Mouse (Mus musculus) T-cell, adult 2 months (primary cell): ENCODE results near the gene Morn3.
A peak's percentile ranks its signal among the peaks of the same experiment; 100 is the strongest.

Experiments
- DNase-seq: peaks from one replicate; pipeline ENCODE4 v3.0.0; 2022; ENCODE audit warnings: low spot score

Morn3 gene

DNA sequence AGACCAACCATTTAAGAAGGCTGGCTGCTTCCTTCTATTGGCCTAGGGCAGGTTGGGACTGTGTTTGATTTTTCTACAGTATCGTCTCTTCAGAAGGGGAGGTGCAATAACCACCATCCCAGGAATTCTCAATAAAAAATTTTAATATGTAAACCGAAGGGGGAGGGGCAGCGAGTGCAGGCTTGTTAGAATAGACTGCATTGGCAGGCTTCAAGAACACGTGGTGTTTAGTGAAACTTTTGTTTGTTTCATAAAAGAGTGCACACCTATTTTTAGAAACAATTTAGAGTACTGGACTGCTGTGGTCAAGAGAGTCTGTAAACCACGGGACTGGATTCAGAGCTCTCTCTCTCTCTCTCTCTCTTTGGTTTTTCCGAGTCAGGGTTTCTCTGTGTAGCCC, 23.8 kb downstream of the Morn3 start:
- DNase-seq, result no peak

DNA sequence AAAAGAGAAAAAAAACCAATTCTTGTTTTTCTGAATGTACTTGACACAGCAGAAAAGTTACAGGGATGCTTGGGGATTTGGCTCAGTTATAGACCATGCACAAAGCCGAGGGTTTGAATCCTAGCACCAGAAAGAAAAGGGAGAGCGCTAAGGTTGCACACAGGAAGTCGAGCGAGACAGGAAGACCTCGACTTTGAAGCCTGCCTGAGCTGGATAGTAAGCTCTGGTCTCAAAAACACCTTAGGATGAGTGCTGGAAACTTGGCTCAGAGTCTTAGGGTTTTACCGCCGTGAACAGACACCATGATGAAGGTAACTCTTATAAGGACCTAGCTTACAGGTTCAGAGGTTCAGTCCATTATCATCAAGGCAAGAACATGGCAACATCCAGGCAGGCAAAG, 25.4 kb downstream of the Morn3 start:
- DNase-seq, result peak; percentile 55

GRCm38 (mm10) chr5:123020426-123020825, 26.4 kb downstream of the Morn3 start:
- DNase-seq, result no peak

DNA sequence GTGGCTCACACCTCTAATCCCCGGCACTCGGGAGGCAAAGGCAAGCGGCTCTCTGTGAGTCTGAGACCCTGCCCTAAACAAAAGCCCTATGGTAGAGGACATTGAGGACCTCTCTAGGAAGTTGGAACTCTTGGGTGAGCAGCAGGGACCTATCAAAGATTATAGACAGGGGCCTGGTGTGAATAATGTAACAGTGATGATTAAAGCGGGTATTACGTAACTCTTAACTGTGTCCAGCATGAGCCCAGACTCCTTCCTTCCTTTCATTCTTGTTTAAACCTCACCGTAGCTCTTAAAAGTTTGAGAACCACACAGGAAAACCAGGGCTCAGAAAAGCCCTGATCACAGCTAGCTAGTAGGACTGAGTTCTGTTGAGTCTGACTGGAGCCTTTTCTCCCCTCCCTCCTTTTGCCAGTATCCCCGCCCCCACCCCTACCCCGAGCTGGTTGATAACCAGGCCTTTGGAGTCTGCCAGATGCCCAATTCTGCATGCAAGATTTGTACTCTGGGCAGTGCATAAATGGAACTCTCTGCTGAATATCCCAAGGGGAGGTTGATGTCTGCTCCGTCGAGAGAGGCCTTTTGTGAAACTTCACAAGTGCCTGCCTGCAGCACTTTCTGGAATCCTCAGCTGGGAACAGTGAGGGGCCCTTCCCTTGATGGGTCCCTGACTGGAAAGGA, 27.3 kb downstream of the Morn3 start:
- no peak for DNase-seq

DNA sequence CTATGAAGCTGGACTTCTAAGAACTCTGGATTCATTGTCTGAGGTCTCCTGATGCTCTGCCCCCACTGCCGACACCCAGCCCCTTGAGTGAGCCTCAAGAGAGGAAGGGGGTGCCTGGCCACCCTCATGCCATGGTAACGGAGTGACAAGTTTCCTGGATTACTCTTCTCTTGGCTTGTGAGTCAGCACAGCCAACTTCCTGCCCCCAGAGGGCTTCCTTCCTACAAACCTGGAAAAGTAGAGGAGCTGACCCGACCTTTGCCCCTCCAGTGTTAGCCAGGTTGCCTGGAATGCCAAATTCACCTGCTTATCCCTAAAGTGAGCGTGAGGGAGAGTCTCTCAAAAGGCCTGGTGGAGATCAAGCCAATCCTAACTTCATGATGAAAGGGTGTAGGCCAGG, 29.3 kb downstream of the Morn3 start:
- peak; percentile 34 for DNase-seq

- peak; percentile 57 for DNase-seq
These were observed 30.9 kb downstream of the Morn3 start for GRCm38 (mm10) chr5:123015915-123016314.

DNA sequence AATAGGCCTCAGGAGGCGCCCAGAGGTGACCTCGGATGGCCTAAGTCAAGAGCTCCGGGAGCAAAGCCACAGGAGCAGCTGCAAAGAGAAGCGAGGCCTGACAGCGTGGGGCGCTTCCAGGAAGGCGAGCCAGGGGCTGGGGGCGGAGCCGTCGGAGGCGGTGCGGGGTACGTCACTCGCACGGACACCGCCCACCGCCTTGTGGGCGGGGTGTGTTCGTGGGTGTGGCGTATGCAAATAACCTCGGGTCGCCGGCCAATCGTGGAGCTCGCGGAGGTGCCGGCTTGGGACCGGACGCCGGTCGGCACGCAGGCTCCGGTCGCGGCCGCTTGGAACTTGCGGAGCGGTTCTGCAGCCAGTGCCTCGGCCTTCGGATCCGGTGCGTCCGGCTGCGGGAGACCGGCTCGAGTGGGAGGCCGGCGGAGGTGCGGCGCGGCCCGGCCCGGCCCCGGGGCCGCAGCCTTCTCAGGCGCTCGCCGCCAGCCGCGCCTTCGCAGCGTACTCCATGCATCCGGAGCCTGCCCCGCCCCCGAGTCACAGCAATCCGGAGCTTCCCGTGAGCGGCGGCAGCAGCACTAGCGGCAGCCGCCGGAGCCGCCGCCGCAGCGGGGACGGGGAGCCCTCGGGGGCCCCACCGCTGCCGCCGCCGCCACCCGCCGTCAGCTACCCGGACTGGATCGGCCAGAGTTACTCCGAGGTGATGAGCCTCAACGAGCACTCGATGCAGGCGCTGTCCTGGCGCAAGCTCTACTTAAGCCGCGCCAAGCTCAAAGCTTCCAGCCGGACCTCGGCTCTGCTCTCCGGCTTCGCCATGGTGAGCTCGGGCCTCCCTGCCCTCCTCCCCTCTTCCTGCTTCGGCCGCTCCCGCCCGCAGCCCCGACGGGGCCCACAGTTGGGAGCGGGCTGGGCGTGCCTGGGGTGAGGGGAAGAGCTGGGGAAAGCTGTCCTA, 31.8 kb downstream of the Morn3 start, which contains the start of gene Orai1:
Orai1 (plus strand) TSS at position 322 of the 949 bp plus-strand sequence.
- peak; percentile 97 for DNase-seq

- DNase-seq, result peak; percentile 72
These were observed 33.1 kb downstream of the Morn3 start for GRCm38 (mm10) chr5:123013599-123014315.

DNA sequence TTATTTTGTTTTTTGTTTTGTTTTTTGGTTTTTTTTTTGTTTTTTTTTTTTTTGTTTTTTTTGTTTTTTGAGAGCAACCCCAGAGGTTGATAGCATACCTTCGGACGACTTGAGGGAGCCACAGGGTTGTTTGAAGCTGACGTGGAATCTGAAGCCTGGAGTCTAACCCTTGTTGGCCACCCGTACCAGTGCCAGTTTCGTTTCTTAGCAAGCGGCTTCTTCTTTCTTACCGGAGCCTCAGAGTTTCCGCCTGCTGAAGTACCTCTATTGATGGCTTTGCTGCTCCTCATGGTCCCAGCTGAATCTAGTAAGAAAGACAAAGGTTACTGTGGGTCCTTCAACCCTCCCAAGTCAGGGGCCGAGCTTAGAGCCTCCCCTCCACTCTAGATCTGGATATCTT, 35.1 kb downstream of the Morn3 start:
- DNase-seq, result no peak

- peak; percentile 35 for DNase-seq
These were observed 36.0 kb downstream of the Morn3 start for GRCm38 (mm10) chr5:123010806-123011205.

DNA sequence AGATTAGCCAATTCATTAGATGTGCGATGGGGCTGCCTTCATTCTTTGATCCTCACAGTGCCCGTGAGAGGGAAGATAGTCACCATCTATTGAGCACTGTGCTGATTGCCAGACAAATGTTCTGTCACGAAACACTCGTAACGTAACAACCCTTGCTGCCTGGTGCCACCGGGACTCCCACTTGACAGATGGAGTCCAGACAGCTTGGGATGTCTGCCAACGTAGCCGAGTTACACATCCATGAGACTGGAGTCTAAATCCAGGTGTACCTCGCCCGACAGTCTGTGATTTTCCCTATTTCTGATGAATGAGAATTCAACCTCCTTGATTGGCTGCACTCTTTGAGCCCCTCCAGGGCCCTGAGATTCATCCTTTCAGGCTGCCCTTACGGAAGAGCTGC, 36.9 kb downstream of the Morn3 start:
- no peak for DNase-seq

DNA sequence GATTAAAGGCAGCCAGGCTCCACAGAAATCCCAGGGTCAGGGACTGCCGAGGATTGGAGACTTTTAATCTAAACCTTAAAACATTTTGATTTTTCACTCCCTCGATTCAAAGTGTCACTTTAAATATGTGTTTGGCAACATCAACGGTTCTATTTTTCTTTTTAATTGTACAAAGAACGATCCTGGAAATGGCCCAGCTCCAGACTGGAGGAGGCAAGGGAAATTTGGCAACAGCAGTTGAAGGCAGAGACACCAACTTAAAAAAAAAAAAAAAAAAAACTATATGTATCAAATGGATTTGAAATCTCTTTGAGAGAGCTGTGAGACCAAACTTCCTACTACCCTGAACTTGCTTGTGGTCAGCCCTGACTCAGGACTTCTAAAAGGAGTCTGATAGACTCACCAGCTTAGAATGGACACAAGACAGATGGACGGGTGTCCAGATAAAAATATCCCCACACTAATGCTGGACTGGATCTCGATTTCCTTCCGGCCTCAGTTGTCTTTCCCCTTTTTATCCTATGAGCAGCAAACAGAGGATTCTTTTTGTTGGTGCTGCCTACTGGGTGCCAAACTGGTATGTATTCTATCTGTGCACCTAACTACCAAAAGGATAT, 37.8 kb downstream of the Morn3 start:
- DNase-seq, result no peak

DNA sequence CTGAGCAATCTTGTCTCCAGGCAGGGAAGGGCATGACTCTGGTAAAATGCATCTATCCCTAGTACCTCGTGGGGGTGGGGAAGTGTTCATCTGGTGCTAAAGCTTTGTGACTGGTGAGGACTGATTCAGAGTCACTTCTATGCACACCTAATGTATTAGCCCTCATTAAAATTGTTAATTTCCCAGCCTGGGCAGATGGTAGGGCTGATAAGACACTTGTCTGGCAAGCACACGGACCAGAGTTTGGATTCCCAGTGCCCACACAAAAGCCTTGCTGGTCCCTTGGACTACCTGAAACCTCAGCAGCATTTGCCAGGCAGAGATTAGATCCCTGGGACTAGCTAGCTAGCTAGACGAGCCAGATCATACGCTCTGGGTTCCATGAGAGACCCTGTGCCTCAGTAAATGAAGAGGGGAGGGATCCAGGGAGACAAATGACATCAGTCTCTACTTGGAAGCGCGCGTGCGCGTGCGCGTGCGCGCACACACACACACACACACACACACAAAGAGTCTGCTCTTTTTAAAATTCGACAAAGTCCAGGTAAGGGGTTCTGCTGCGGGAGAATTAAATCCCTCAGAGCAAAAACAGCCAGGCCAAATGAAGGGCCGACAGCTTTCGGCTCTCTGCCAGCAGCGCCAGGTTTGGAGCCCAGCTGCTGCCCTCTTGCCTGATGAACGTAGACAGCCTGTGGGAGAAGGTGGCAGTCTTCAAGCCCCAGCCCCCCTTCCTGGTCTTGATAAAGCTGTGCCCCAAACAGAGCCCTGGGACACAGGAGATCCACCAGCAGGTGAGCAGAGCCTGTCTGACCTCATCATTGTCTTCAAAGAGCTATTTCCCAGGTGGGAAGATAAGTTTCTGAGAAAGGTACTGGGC, 40.9 kb downstream of the Morn3 start:
- no peak for DNase-seq

DNA sequence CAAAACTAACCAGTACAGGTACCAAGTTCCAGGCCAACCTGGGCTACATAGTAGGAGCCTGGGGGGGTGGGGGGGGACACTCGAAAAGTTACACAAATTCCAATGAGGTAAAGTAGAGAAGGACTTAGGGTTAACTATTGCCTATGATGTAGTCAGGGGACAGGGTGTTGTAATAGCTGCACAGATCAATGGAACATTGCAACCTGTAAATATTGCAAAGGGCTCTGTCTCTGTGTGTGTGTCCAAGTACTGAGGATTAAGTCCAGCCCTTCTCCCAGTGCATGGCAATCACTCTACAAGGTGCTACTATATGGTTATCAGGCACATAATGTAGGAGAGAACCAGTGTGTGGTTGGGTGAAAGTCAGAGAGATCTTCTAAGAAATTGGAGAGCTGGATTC, 45.9 kb downstream of the Morn3 start:
- no peak for DNase-seq

DNA sequence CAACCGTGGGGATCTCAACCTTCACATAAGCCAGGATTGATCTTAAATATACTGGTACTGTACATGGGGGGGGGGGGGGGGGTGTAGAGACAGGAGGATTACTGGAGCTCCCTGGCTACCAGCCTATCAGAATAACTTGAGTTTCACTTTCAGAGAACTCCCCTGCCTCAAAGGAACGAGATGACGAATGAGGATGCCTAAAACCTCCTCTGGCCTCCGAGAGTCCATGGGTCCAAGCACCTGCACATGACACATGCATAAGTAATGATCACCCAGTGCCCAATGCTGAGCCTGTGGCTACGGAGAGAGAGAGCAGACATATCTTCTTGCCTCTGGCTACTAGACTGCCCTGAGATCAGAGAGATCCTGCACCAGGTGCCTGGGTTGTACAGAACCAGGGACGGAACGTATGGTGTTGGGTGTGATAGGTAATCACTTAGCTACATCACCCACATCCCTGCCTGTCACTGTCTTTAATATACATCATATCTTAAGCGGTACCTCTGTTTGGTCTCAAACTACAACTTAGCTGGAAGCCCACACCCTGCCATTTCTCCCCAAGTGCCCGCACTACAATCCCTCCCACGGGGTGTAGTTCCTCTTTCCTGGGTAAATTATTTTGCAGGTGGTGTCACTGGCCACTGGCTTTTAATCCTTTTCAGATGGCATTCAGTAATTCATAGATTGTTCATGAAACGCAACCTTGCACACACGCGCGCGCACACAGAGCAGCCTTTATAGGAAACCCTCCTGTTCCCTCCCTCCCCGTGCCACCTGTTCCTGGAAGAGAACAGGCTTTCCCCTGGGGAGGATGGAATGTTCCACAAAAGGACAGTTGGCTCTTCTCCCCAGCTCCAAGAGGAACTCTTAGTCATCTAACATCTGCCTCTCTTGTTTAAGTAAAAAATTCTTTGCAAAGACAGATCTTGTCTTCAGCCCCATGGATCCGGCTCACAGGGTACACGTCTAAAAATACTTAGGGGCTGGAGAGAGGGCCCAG, 49.3 kb downstream of the Morn3 start:
- DNase-seq, result no peak

- peak; percentile 25 for DNase-seq
These were observed 51.9 kb downstream of the Morn3 start for GRCm38 (mm10) chr5:122994910-122995309.

GRCm38 (mm10) chr5:122994303-122994846, 52.4 kb downstream of the Morn3 start:
- DNase-seq, result peak; percentile 95

GRCm38 (mm10) chr5:122993811-122994210, 53.0 kb downstream of the Morn3 start:
- no peak for DNase-seq

DNA sequence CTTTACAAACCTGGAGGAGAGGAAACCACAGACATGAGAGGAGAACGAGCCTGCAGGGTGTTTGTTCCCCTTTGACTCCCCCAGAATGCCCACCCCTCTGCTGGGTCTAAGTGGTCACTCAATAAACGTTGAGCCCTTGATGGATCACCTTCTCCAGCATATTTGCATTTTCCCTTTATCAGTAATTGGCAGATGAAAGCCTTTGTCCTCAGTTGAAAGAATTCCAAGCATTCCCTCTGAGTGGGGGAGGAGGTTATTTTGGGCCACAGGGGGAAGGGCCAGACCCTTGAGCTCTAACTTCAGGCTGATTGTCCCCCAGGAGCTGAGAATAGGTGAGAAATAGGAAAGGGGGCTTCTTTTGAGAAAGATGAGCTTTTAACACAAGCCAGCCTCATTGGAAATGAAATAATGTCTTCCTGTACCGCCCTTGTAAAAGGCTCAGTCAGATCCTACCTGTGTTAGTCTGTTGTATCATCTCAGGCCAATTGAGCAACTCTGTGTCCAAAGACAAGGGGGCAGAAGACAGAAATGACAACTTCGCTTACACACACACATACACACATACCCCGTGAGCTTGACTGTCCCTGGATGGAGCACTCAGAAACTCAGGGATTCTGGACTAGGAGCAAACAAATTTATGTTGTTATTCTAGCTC, 55.3 kb downstream of the Morn3 start:
- DNase-seq, result no peak
